Mouse (Mus musculus) monocyte, adult 5-6 weeks (primary cell): ENCODE results near the gene Rrp7a. TPM values are rescaled to one million over a fixed set of nuclear protein-coding genes. Genes with fewer than 3 reads are reported as not detected.

Experiments used
- ATAC-seq: fragments of 153-309, 156-312 bp; replicated peaks from 2 replicates; pipeline ENCODE4 v1.8.0; 2017; ENCODE audit warnings: mild to moderate bottlenecking; ENCODE audit not compliant: low TSS enrichment, insufficient number of reproducible peaks, severe bottlenecking, poor library complexity, low FRiP score
- total RNA-seq: library from RNA; stranded (forward); fragments of 200-1000, 200-491, 200-594 nt; gene quantifications from 3 replicates; pipeline ENCODE4 v1.2.3, GENCODE M21; 2017

Rrp7a gene
- 29.8 to 65.9 TPM (median 55.4 TPM) in 3 replicates for total RNA-seq

DNA sequence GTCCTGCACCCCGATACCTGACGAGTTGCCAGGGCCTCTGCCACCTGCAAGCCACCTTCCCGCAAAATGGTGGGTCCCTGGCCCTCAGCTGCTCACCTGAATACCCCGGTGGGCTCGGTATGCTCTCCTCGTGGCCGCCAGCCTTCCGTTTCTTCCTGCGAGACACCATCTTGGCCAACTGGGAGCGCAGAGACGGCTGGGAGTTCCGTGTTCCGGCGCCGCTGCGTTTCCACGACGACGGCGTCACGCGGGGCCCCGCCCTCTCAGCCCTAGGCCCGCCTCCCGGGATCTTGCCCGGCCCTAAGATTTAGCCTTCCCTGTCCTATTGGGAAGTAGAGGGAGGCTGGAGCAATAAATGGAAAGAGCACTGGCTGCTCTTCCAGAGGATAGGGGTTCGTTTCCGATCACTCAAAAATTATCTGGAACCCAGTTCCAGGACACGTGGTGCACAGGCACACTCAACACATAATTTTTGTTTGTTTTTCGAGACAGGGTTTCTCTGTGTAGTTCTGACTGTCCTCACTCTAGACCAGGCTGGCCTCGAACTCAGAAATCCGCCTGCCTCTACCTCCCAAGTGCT is at the start of gene Rrp7a:
TSS of gene Rrp7a (minus strand) at position 236 of the 580 bp plus-strand sequence.
- peak; percentile 77 for ATAC-seq

- peak; percentile 89 for ATAC-seq
Measured at GRCm38 (mm10) chr15:83171712-83172481, 49.3 kb upstream of the Rrp7a start.

- ATAC-seq, result no peak
Measured at GRCm38 (mm10) chr15:83170956-83171659, 48.5 kb upstream of the Rrp7a start.

- no peak for ATAC-seq
Measured at GRCm38 (mm10) chr15:83169772-83170722, 47.4 kb upstream of the Rrp7a start.

DNA sequence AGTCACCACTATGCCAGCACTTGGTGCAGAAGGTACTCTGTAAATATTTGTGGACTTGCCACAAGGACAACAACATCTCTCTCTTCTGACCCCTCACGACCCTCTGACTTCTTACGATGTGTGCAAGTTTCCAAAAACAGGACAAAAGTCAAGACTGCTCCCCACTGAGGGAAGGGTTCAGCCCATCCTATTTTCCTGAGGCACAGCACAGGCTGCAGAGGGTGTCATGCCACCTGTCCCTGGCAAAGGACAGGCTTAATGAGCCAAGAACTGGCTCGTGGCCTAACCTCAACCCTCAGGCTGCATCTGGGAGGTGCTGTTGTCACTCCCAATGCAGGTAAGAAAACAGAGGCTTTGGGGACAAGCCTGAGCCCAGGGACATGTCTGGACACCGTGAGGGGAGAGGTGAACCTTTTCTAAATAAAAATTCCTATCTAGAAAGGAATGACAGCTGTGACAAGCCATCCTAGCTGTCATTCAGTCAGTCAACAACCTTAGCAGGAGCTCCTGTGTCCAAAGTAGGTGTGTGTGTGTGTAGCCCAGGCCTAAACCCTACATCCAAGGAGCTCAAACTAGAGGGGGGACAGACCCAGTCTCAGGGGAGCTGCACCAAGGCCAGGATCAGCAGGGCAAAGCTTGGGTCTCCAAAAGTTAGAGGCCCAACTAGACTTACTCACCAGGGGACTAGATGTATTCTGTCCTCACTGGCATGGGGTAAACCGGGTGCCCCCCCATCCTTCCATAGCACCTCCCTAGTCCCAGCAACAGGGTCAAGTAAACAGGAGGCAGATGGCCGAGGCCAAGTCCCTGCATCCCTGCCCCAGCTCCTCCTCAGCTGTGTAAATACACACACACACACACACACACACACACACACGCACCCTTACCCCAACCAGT is 46.5 kb upstream of the Rrp7a start:
- no peak for ATAC-seq

DNA sequence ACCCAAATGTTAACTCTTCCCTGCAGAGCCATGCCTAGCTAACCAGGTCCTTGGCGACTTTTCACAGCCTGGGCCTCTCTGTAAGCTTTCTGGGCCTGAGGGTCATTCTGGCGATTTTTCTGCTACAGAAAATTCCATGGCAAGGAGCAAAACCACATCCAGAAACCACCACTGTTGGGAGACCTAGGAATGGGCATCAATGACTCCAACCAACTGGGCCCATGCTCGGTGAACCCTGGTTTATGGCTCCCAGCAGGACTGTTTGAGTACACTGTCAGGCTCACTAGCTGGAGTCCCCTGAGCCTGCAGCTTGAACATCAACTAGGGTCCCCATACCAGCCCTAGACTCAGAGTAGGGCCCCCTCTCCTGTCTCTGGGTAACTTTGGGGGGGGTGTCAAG is 45.7 kb upstream of the Rrp7a start:
- no peak for ATAC-seq

GRCm38 (mm10) chr15:83167550-83168065 is 45.0 kb upstream of the Rrp7a start:
- ATAC-seq, result no peak

GRCm38 (mm10) chr15:83167126-83167525 is 44.5 kb upstream of the Rrp7a start:
- no peak for ATAC-seq

DNA sequence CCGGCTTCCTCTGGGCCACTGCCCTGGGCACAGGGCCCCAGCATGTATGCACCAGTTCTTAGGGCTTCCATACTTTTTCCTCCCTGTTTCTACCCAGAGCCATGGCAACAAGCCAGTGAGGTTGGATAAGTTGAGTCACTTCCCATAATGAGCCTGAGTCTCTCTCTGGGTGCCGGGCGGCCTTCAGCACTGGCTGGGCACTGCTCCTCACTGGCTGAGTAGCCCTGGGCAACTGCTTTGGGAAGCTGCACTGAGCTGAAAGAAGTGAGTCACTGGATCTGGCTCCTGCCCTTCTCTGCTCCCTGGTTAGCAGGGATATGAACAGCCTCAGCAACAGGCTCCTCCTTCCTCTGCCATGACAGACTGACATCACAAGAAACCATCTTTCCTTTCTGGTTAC is 44.0 kb upstream of the Rrp7a start:
- ATAC-seq, result no peak

DNA sequence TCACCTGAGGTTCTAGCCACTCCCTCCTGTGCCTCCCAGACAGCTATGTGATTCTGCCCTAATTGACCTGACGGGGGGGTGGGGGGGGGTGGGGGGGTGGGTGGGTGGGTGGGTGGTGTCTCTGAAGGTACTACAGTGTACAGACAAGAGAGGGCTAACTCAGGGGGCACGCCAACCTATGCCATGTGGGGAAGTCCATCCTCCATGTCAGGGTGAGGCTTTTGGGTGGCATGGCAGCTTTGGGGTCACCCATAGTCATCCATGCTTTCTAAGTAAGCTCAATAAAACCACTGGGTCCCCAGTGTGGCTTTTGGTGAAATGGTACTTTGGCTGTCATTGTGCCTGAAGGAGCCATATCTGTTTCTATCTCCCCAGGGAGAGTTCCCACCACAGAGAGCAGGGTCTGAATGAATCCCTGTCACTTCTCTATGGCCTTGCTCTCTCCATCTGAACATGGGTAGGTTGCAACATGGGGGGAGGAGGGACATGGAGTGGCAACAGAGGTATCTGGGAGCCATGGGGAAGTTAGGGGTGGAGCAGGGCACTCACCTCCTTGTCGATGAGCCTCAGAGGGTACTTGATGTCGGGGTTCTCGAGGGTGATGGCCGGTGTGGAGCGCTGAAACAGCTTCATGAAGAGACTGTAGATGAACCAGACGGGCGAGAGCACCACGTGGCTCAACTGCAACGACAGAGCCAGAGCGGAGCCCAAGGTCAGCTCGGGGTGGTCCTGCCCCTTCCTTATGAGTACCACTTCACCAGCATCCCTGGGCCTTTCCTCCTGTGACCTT is 43.1 kb upstream of the Rrp7a start:
- ATAC-seq, result no peak

DNA sequence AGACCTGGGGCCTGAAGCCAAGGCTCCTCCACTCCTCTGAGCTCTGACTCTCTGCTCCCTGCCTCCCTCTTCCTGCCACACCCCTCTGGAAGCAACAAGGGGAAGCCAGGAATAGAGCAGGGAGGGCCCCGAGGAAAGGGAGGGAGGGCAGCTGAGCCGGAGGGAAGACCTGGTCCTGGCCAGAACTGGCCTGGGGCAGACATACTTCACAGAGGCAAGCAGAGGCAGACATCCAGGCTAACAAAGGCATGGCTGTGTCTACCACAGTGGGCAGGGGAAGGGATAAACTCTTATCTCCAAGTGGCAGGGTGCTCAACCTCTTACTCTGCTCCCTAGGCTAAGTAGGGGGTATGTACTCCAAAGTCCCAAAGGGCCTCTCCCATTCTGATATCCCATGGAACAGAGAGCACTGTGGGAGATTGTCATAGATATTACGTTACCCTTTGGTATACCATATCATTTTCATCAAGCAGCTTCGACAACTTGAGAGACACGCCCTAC is 42.4 kb upstream of the Rrp7a start:
- ATAC-seq, result no peak

DNA sequence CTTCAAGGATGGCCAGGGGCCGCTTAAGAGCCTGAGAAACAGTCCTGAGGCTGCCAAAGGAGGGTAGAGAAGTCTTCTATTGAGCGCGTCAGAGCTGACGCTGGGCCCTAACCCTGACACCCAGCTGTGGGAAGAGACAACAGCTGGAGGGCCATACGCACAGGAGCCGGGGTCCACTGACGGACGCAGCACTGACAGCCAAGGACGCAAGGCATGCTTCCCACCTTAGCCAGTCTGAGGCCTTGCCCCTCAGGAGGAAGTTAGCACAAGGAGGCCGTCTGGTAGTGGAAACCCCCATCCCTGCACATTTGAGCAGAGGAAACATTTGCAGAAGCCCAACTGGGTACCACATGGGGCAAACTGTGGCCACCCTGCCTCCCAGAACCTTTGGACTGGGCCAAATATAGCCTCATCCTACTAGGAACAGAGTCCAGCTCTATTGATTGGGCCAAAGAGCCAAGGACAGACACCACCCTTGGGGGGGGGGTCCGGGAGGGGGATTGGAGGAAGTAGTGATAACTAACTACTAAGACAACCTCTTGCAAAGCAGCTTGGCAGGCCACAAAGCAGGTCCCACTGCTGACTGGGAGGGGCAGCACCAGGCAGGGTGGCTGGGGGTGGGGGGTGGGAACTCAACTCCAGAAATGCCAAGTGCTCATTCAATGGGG is 40.4 kb upstream of the Rrp7a start:
- no peak for ATAC-seq

DNA sequence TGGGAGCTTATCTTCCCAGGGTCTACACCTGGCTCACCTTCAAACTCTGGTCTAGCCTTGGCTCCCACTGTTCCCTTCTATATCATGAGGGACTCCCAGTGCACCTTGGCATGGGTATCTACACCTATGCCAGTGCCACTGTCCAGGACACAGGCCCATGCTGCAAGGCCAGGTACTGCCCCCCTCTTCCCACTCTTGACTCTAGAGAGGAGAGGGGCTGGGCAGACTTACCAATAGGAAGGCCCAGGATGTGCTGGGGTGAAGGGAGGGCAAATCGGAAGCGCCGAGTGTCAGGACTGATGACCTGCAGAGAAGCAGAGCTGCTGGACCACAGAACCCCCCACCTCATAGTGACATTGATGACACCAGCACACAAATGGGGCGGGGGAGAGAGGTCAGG is 39.4 kb upstream of the Rrp7a start:
- ATAC-seq, result no peak

DNA sequence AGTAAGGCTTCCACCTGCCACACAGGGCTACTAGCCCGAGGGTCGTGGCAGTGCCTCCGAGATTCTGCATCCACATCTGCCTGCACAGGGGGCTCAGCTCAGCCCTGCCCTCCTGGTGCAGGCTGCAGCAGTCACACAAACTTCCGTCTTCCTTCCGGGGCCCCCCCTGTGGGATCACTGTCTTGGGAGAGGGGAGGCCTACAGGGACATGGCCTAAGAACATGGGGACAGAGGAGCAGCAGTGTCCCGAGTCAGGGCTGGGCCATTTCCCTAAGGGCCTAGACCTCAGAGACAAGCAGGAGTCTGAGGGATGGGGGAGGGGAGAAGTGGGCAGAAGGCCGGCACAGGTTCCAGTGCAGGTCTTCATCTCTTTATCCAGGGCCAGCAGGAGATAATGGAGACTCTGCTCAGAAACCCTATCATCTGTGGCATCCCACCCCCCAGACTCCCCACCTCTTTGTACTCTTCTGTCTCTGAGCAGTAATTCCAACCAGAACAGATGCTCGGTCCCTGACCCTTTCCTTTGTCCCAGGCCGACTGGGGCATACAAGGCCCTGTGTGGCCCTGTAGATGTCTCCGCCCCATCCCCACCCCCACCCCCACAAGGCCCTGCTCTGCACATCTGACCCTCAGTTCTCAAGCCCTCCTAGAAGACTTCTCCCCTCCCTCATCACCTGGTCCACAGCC is 38.6 kb upstream of the Rrp7a start:
- no peak for ATAC-seq

DNA sequence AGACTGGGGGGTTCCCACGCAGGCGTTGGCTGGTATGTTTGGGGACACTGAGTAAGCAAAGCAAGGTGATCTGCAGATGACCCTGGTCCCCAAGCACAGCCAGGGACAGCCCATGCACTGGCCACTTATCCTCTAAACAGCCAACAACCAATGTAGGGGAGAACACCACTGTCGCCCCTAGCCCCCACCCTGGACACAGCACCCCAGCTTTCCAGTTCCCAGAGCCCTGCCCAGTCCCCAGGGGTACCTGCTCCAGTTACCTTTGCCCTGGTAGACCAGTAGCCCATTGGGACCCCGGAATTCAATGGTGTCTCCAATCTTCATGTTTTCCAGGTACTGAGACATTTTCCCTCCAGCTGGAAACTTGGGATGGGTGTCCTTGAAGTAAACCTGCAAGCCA is 38.0 kb upstream of the Rrp7a start:
- ATAC-seq, result no peak

DNA sequence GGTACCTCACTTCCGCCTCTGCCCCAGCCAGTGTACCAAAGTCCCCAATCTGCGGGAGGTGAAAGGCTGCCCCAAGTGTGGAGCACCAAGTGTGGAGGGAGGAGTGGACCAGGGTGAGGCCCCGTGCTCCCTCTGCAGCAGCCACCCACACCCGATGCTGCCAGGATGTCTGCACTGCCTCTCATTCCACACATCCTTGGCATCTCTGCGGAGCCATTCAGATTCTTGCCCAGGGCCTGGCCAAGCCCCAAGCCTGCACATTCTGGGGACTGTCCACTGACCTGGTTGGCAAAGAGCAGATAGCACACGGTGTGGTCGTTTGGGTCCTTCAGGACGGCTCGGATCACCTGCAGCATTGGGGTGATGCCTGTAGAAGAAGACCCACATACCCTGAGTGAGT is 37.2 kb upstream of the Rrp7a start:
- ATAC-seq, result no peak
